Mouse (Mus musculus): ENCODE measurements around the gene Frrs1.

DNA sequence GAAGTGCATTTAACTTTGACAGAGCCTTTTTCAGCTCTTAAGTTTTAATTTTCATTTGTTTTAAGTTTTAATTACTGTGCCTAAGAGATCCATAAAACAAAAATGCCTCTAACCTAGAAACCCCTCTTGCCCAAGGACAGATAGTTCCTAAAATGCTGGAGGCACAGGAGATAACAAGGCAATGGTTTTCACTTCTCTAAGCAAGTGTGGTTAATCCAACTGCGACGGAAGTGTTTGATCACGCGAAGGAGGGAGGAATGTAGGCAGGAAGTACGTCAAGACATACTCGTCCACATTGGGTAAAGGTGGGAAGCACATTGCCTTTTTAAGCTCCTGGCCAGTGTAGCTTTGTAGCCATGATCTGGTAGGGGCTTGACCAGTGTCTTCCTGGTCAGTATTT lies 1.7 kb upstream of the Frrs1 start:
- no peak for TF ChIP-seq CTCF (conservative IDR thresholded peaks at IDR 0.05; ENCODE audit: low read length)
- no peak for TF ChIP-seq POU5F1 (IDR thresholded peaks at IDR 0.05; ENCODE audit: borderline replicate concordance, low read length)

Data from E14TG2a.4 (cell line).